Mouse (Mus musculus): ENCODE results near the gene Micu2.
"Not testable (repeated sequence)": the region's sequence is repeated elsewhere in the genome, so short reads cannot be mapped to it uniquely, and the experiment has no call there.

Gene Micu2

GRCm38 (mm10) chr14:57961861-57962260 lies 37.2 kb downstream of the Micu2 start:
- DNase-seq (ENCODE audit: low spot score): no peak

GRCm38 (mm10) chr14:57951089-57951488 lies 48.0 kb downstream of the Micu2 start:
- DNase-seq (ENCODE audit: low spot score): no peak

GRCm38 (mm10) chr14:57945834-57946233 lies 53.2 kb downstream of the Micu2 start:
- no peak for DNase-seq (ENCODE audit: low spot score)

GRCm38 (mm10) chr14:57937297-57937696 lies 61.8 kb downstream of the Micu2 start:
- DNase-seq (ENCODE audit: low spot score): no peak

- no peak for DNase-seq (ENCODE audit: low spot score)
Measured at GRCm38 (mm10) chr14:57934666-57935065, 64.4 kb downstream of the Micu2 start.

GRCm38 (mm10) chr14:57933608-57934007 lies 65.5 kb downstream of the Micu2 start:
- DNase-seq (ENCODE audit: low spot score): no peak

GRCm38 (mm10) chr14:57932881-57933443 lies 66.1 kb downstream of the Micu2 start:
- DNase-seq (ENCODE audit: low spot score): peak; percentile 49

- DNase-seq (ENCODE audit: low spot score): no peak
Measured at GRCm38 (mm10) chr14:57921428-57922131, 77.5 kb downstream of the Micu2 start.

- no peak for DNase-seq (ENCODE audit: low spot score)
Measured at GRCm38 (mm10) chr14:57920568-57921310, 78.3 kb downstream of the Micu2 start.

- no peak for DNase-seq (ENCODE audit: low spot score)
Measured at GRCm38 (mm10) chr14:57919148-57919875, 79.8 kb downstream of the Micu2 start.

GRCm38 (mm10) chr14:57915341-57915740 lies 83.7 kb downstream of the Micu2 start:
- no peak for DNase-seq (ENCODE audit: low spot score)

GRCm38 (mm10) chr14:57912211-57913007 lies 86.7 kb downstream of the Micu2 start:
- DNase-seq (ENCODE audit: low spot score): not testable (repeated sequence)

- not testable (repeated sequence) for DNase-seq (ENCODE audit: low spot score)
Measured at GRCm38 (mm10) chr14:57911787-57912186, 87.3 kb downstream of the Micu2 start.

- DNase-seq (ENCODE audit: low spot score): no peak
Measured at GRCm38 (mm10) chr14:57911316-57911715, 87.7 kb downstream of the Micu2 start.

GRCm38 (mm10) chr14:57910501-57911068 lies 88.5 kb downstream of the Micu2 start:
- DNase-seq (ENCODE audit: low spot score): peak; percentile 86

GRCm38 (mm10) chr14:57909297-57909696 lies 89.8 kb downstream of the Micu2 start:
- no peak for DNase-seq (ENCODE audit: low spot score)

- DNase-seq (ENCODE audit: low spot score): no peak
Measured at GRCm38 (mm10) chr14:57908431-57908830, 90.6 kb downstream of the Micu2 start.

GRCm38 (mm10) chr14:57901998-57902397 lies 97.1 kb downstream of the Micu2 start:
- no peak for DNase-seq (ENCODE audit: low spot score)

- DNase-seq (ENCODE audit: low spot score): no peak
Measured at GRCm38 (mm10) chr14:57896882-57897281, 102.2 kb downstream of the Micu2 start.

GRCm38 (mm10) chr14:57896088-57896871 lies 102.8 kb downstream of the Micu2 start:
- not testable (repeated sequence) for DNase-seq (ENCODE audit: low spot score)
